Mouse (Mus musculus) heart, embryonic 14.5 days (tissue): ENCODE data around the gene Clps. TPM values are rescaled to one million over a fixed set of nuclear protein-coding genes. Genes with fewer than 3 reads are reported as not detected.
"Not testable (repeated sequence)": the region's sequence is repeated elsewhere in the genome, so short reads cannot be mapped to it uniquely, and the experiment has no call there.

Experiments
- ATAC-seq: fragments of 200-750 bp; cut with Nextera tagmentation; 2 replicates; pipeline ENCODE4 v1.8.0; 2017; ENCODE audit warnings: low read depth, moderate TSS enrichment; ENCODE audit not compliant: insufficient number of reproducible peaks, insufficient read depth, low FRiP score
- H3K27ac ChIP-seq, 2 experiments: fragments of 200-500 bp in 1 of 2; fragments of 300-500 bp in 1 of 2; sonication (generic) in 1 of 2; replicated peaks in 1 of 2; 2 replicates each; pipeline ENCODE4 v1.5.1; 2012 to 2014; ENCODE audit warnings: low read depth in 2 of 2, low read length in 2 of 2, control low read depth in 1 of 2, mild to moderate bottlenecking in 1 of 2, mixed read lengths in 1 of 2; ENCODE audit not compliant: control insufficient read depth in 1 of 2, insufficient read depth in 1 of 2
- H3K27me3 ChIP-seq: fragments of 300-500 bp; sonication (generic); 2 replicates; pipeline ENCODE4 v1.6.1; 2014; ENCODE audit warnings: mild to moderate bottlenecking, low read length, control low read depth; ENCODE audit not compliant: control insufficient read depth, insufficient read depth
- H3K36me3 ChIP-seq: fragments of 300-500 bp; sonication (generic); 2 replicates; pipeline ENCODE4 v1.6.1; 2014; ENCODE audit warnings: mild to moderate bottlenecking, control low read depth, low read length, mixed read lengths; ENCODE audit not compliant: control insufficient read depth, insufficient read depth
- H3K4me1 ChIP-seq, 2 experiments: fragments of 200-500 bp in 1 of 2; fragments of 300-500 bp in 1 of 2; sonication (generic) in 1 of 2; 2 replicates each; pipeline ENCODE4 v1.6.1; 2012 to 2014; ENCODE audit warnings: low read length in 2 of 2, control low read depth in 1 of 2, mixed read lengths in 1 of 2; ENCODE audit not compliant: control insufficient read depth in 2 of 2, insufficient read depth in 2 of 2
- H3K4me2 ChIP-seq: fragments of 300-500 bp; sonication (generic); 2 replicates; pipeline ENCODE4 v1.6.1; 2014; ENCODE audit warnings: mild to moderate bottlenecking, low read length
- H3K4me3 ChIP-seq, 2 experiments: fragments of 200-500 bp in 1 of 2; fragments of 300-500 bp in 1 of 2; sonication (generic) in 1 of 2; 2 replicates each; pipeline ENCODE4 v1.5.1; 2012 to 2014; ENCODE audit warnings: low read length in 2 of 2, mild to moderate bottlenecking in 2 of 2, control low read depth in 1 of 2, low read depth in 1 of 2, moderate library complexity in 1 of 2; ENCODE audit not compliant: control insufficient read depth in 1 of 2, insufficient read depth in 1 of 2
- H3K9ac ChIP-seq: fragments of 300-500 bp; sonication (generic); 2 replicates; pipeline ENCODE4 v1.6.1; 2014; ENCODE audit warnings: mild to moderate bottlenecking, low read length
- H3K9me3 ChIP-seq: fragments of 300-500 bp; sonication (generic); 2 replicates; pipeline ENCODE4 v1.6.1; 2016; ENCODE audit warnings: low read length, control low read depth; ENCODE audit not compliant: control insufficient read depth
- WGBS: fragments of 180-500 bp; shearing (Covaris S2); extraction: QIAGEN DNeasy Blood & Tissue Kit; methylation state at CpG from one replicate; pipeline ENCODE4 v1.1.7; 2014; 5-methylcytosine and 5-hydroxymethylcytosine counted together
- polyA plus RNA-seq: library from polyadenylated mRNA; unstranded; fragments of >200 nt; fragmentation: Nextera tagmentation; extraction: Ambion mirVana; gene quantifications from 2 replicates; pipeline ENCODE4 v1.2.1, GENCODE M21; 2014

Gene Clps
- polyA plus RNA-seq, 1 experiment from 2014 or later = not detected

- ATAC-seq = no peak
- H3K4me2 ChIP-seq = no peak overlapping the region
- WGBS = 66% methylated on average over 3 of the region's 3 CpGs
- no peak overlapping the region for H3K9ac ChIP-seq
- peaks cover 9% of the 10 kb centered on the region; the same call in 1 of the 2 replicates for H3K27me3 ChIP-seq
- no peaks in the 10 kb centered on the region for H3K9me3 ChIP-seq
- H3K36me3 ChIP-seq = no peaks in the 10 kb centered on the region
- peaks cover 3 to 7% of the 10 kb centered on the region in 2 experiments for H3K4me1 ChIP-seq
- no peak overlapping the region for H3K27ac ChIP-seq
- H3K4me3 ChIP-seq = no peak overlapping the region
Observed at GRCm38 (mm10) chr17:28571868-28572267, 11.3 kb upstream of the Clps start.

- WGBS = 41% methylated on average over 3 of the region's 3 CpGs
- no peaks in the 10 kb centered on the region for H3K27me3 ChIP-seq
- ATAC-seq = no peak
Observed at GRCm38 (mm10) chr17:28567541-28567940, 7.0 kb upstream of the Clps start.

GRCm38 (mm10) chr17:28565181-28565580 is 4.6 kb upstream of the Clps start:
- H3K4me3 ChIP-seq = no peak overlapping the region
- H3K36me3 ChIP-seq = no peaks in the 10 kb centered on the region
- no peaks in the 10 kb centered on the region for H3K27me3 ChIP-seq
- peaks cover 0 to 2% of the 10 kb centered on the region in 2 experiments; a peak in 1 of 4 replicates for H3K4me1 ChIP-seq
- ATAC-seq = no peak
- H3K9me3 ChIP-seq = no peaks in the 10 kb centered on the region
- no peak overlapping the region for H3K27ac ChIP-seq
- H3K9ac ChIP-seq = no peak overlapping the region
- H3K4me2 ChIP-seq = no peak overlapping the region

More at GRCm38 (mm10) chr17:28567541-28567940, 7.0 kb upstream of the Clps start:
- H3K4me3 ChIP-seq = no peak overlapping the region
- no peaks in the 10 kb centered on the region for H3K9me3 ChIP-seq
- no peaks in the 10 kb centered on the region for H3K36me3 ChIP-seq
- no peak overlapping the region for H3K27ac ChIP-seq
- no peaks in the 10 kb centered on the region for H3K4me1 ChIP-seq
- no peak overlapping the region for H3K4me2 ChIP-seq
- no peak overlapping the region for H3K9ac ChIP-seq

GRCm38 (mm10) chr17:28561613-28562012 is 1.0 kb upstream of the Clps start:
- Histone ChIP-seq H3K27ac (no peak overlapping the region), H3K9ac (no peak overlapping the region), H3K27me3 (no peaks in the 10 kb centered on the region), H3K4me2 (no peak overlapping the region), H3K4me1 (peaks cover 0 to 2% of the 10 kb centered on the region in 2 experiments; a peak in 1 of 4 replicates), H3K9me3 (no peaks in the 10 kb centered on the region), H3K36me3 (no peaks in the 10 kb centered on the region), H3K4me3 (no peak overlapping the region)
- no peak for ATAC-seq
- WGBS = 54% methylated on average over 7 of the region's 7 CpGs

- Histone ChIP-seq H3K9ac (no peak overlapping the region), H3K4me1 (peaks cover 0 to 2% of the 10 kb centered on the region in 2 experiments; a peak in 1 of 4 replicates), H3K27me3 (no peaks in the 10 kb centered on the region), H3K4me3 (no peak overlapping the region), H3K27ac (no peak overlapping the region), H3K4me2 (no peak overlapping the region), H3K9me3 (no peaks in the 10 kb centered on the region), H3K36me3 (no peaks in the 10 kb centered on the region)
- ATAC-seq = no peak
- 67% methylated on average over 6 of the region's 6 CpGs for WGBS
Observed at GRCm38 (mm10) chr17:28557772-28558171, 2.8 kb downstream of the Clps start.

GRCm38 (mm10) chr17:28556635-28557396 is 3.8 kb downstream of the Clps start:
- no peak for ATAC-seq
- Histone ChIP-seq H3K9me3 (no peaks in the 10 kb centered on the region), H3K4me2 (no peak overlapping the region), H3K9ac (no peak overlapping the region), H3K4me1 (peaks cover 0 to 2% of the 10 kb centered on the region in 2 experiments; a peak in 1 of 4 replicates), H3K4me3 (no peak overlapping the region), H3K27ac (no peak overlapping the region), H3K27me3 (0 out of 2 replicates have a peak, but pooled peaks cover 2% of the 10 kb centered on the region), H3K36me3 (no peaks in the 10 kb centered on the region)
- 49% methylated on average over 6 of the region's 6 CpGs for whole genome bisulfite sequencing

- not testable (repeated sequence) for H3K4me3 ChIP-seq, H3K4me2 ChIP-seq, H3K4me1 ChIP-seq, H3K27ac ChIP-seq, H3K27me3 ChIP-seq, ATAC-seq, H3K9ac ChIP-seq, H3K36me3 ChIP-seq, H3K9me3 ChIP-seq
- 85% methylated on average over 4 of the region's 4 CpGs for WGBS
Observed at GRCm38 (mm10) chr17:28554021-28554420, 6.5 kb downstream of the Clps start.
